Mouse (Mus musculus): ENCODE results near the gene Polr1a. TPM values are rescaled to one million over a fixed set of nuclear protein-coding genes. Genes with fewer than 3 reads are reported as not detected.

Gene Polr1a
- total RNA-seq, 2 experiments from 2014 or later: 28.5 to 32.3 TPM

GRCm38 (mm10) chr6:71990371-71990837, 81.6 kb downstream of the Polr1a start:
- intact Hi-C loops (cut with DNase I): no loop called here
- DNase-seq (ENCODE audit: low spot score in 2 of 2): no peak

GRCm38 (mm10) chr6:71991190-71991932, 82.5 kb downstream of the Polr1a start:
- peak in 1 of 2 experiments; percentile 60 for DNase-seq (ENCODE audit: low spot score in 2 of 2)
- intact Hi-C loops (cut with DNase I): no loop called here

- no peak for DNase-seq (ENCODE audit: low spot score in 2 of 2)
- intact Hi-C loops (cut with DNase I): no loop called here
Observed at GRCm38 (mm10) chr6:71991933-71992325, 83.1 kb downstream of the Polr1a start.

DNA sequence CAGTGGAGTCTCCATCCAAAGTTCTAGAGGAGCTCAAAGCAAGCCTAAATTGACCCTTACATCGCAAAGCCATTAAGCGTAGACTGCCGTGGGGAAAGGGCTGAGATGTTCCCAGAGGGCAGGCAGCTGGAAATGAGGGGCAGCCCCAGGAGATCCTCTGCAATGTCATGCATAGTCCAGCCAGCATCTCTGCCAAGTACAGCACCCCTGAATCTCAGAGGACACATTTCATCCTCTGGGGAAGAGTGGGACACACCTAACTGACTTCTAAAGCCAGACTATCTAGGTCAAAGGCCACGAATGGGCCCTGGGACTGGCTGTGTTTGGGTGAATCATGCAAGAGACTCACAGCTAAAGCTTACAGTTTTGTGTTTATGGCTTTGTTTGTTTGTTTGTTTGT, 85.2 kb downstream of the Polr1a start:
- intact Hi-C loops (cut with DNase I): no loop called here
- DNase-seq (ENCODE audit: low spot score in 2 of 2): no peak

GRCm38 (mm10) chr6:71995081-71995480, 86.2 kb downstream of the Polr1a start:
- intact Hi-C loops (cut with DNase I): no loop called here

GRCm38 (mm10) chr6:71997215-71997614, 88.4 kb downstream of the Polr1a start:
- intact Hi-C loops (cut with DNase I): no loop called here
- DNase-seq (ENCODE audit: low spot score in 2 of 2): peak in 1 of 2 experiments; percentile 31

More at GRCm38 (mm10) chr6:71995081-71995480, 86.2 kb downstream of the Polr1a start:
- no peak for DNase-seq (ENCODE audit: low spot score in 2 of 2)

DNA sequence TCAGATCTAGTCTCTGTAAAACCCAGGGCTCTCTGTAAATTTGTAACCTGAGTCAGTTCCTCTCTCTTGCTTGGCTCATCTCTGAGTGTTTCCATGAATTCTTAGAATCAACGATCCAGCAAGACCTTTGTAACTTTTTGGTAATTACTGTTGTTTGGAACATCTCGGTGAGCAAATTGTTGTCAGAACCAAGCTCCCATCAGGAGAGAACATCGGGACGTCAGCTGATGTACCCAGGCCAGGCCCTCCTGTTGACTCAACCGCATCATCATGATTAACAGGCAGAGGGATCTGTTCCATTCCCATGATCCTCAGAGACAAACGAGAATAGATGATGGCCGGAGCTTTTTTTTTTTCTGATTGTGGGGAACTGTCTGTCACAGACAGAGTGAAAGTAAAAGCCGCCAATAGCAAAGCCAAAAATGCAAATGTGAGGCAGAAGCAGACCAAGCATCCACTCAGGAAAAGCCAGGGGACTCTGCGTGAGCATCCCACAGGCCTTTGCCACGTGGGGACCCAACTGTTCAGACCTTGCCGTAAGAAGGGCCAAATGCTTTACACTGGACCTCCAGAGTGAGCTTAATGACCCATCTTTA, 91.2 kb downstream of the Polr1a start:
- DNase-seq (ENCODE audit: low spot score in 2 of 2): no peak
- intact Hi-C loops (cut with DNase I): no loop called here

GRCm38 (mm10) chr6:72001220-72001777, 92.4 kb downstream of the Polr1a start:
- intact Hi-C loops (cut with DNase I): no loop called here
- no peak for DNase-seq (ENCODE audit: low spot score in 2 of 2)

GRCm38 (mm10) chr6:72007411-72008212, 98.8 kb downstream of the Polr1a start:
- no peak for DNase-seq (ENCODE audit: low spot score in 2 of 2)
- intact Hi-C loops (cut with DNase I): no loop called here

GRCm38 (mm10) chr6:72008213-72008655, 99.4 kb downstream of the Polr1a start:
- intact Hi-C loops (cut with DNase I): no loop called here
- DNase-seq (ENCODE audit: low spot score in 2 of 2): no peak

DNA sequence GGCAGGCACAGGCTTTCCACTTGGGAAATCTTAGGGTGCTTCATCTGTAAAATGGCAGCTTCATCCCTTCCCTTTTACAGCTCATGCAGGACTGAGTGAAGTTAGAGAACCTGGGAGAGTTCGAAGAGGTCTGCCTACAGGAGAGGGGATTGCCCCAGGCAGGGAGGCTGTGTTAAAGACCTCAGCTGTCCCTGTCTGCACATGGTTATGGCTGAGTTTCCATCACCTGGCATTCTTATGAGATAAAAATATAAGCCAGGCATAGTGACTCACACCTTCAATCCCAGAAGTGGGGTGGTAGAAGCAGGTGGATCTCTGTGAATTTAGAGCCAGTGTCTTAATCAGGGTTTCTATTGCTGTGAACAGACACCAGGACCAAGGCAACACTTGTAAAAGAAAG, 100.6 kb downstream of the Polr1a start:
- intact Hi-C loops (cut with DNase I): no loop called here
- no peak for DNase-seq (ENCODE audit: low spot score in 2 of 2)

DNA sequence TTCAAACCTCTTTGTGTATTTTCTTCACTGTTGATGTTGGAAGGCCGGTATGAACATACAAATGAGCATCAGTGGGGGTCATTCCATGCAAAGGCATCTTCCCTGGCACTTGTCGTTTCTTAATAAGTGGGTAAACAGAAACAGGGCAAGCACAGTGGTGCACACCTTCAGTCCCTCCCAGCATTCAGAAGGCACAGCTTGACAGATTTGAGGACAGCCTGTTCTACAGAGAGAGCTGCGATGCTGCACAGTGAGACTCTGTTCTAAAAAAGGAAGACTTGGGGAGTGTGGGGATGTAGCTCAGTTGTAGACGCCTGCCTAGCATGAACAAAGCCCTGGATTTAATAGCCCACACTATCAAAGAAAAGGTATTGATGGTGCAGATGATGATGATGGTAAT, 105.2 kb downstream of the Polr1a start:
- intact Hi-C loops (cut with DNase I): no loop called here
- peak in 1 of 2 experiments; percentile 21 for DNase-seq (ENCODE audit: low spot score in 2 of 2)

DNA sequence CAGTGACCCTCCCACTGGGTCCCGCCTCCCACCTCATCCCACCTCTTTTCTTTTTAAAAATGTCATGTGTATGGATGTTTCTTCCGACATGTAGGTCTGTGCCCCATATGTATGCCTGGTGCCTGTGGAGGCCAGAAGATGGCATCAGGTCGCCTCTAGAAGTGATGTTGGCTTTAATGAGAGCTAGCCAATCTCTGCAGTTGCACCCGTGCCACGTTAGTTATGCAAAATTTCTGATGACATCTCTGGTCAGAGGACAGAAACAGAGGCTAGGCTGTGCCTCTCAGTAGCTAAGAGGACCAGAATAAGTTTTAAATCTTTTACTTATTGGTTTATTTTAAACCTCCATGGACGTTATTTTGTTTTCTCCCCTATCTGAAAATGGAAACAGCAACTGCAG, 109.2 kb downstream of the Polr1a start:
- intact Hi-C loops (cut with DNase I): no loop called here
- DNase-seq (ENCODE audit: low spot score in 2 of 2): no peak

DNA sequence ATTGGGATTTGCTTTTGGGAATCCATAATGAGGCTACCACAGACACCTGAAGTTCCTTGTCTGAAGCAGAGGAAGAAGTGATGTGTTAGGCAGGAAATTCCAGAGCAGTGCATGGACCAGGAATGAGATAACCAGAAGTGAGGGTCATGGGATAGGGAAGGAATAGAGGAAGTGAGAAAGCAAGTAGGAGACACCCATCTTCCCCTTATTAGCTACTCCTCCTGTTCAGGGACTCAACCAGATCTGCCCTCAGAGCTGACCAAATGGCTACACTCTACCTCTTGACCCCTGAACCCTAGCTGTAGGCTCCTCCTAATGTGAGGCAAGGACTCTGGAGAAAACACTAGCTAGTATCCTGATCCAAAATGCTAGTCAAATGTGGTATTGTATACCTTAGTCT, 116.6 kb downstream of the Polr1a start:
- intact Hi-C loops (cut with DNase I): no loop called here
- no peak for DNase-seq (ENCODE audit: low spot score in 2 of 2)

DNA sequence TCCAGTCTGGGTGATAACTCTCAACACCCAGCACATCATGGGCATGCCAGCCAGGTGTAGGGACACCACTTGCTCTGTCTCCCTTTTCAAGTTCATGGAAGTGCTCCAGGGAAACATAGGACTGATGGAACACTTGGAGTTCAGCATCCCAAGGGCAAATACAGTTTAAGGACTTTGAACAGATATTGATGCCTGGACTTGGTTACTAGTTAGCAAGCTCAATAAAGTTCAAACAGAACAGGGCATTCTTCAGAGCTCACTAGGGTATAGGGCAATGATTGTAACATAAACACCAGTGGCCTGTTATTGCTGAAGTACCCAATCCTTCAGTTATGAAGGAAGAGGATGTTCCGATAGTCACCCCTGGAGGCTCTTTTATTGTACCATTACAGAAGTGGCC, 119.2 kb downstream of the Polr1a start:
- no peak for DNase-seq (ENCODE audit: low spot score in 2 of 2)
- intact Hi-C loops (cut with DNase I): no loop called here

DNA sequence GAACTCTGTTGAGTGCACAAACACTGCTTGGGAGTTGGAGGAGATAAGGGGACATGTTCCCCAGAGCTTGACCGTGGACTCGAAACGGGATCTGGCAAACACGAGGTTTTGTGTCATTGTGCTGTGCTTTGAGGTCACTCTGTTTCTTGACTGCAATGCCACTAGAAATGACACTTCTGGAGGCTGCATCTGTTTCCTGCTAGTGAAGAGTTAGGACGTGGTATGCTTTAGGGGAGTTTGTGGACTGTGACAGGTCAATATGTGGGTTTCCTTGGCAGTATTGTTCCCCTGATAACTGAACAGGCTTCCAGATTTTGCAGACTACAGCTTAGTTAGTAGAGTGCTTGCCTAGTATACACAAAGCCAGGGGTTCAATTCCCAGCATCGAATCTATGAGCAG, 120.8 kb downstream of the Polr1a start:
- intact Hi-C loops (cut with DNase I): loop anchor here (1.0 kb wide), 1 partner anchor 9 kb away; no protein-coding TSS in a partner anchor
- no peak for DNase-seq (ENCODE audit: low spot score in 2 of 2)

Measured in left cerebral cortex, postnatal 14 days (tissue).